Mouse (Mus musculus) hindbrain, embryonic 10.5 days (tissue): Measurements from ENCODE around the gene Haus8. TPM values are rescaled to one million over a fixed set of nuclear protein-coding genes. Genes with fewer than 3 reads are reported as not detected.

ENCODE experiments used
- polyA plus RNA-seq: library from polyadenylated mRNA; unstranded; fragments of >200 nt; fragmentation: Nextera tagmentation; extraction: Ambion mirVana; gene quantifications from 2 replicates; pipeline ENCODE4 v1.2.1, GENCODE M21; 2016

The Haus8 gene
- polyA plus RNA-seq, 1 experiment from 2014 or later: 61.9 TPM

Other genes with a start within 250 kb of the Haus8 start
- gene Myo9b, start 220 bp downstream of the Haus8 start, polyA plus RNA-seq: 24.1 and 25.4 TPM in 2 replicates
- gene Use1, start 93.9 kb upstream of the Haus8 start, polyA plus RNA-seq: 74.4 and 84.6 TPM in 2 replicates
- gene Ocel1, start 98.4 kb upstream of the Haus8 start, polyA plus RNA-seq: 7.5 and 8.1 TPM in 2 replicates
- 125 and 139 TPM in 2 replicates for gene Nr2f6, start 109.0 kb upstream of the Haus8 start, polyA plus RNA-seq
- gene Ushbp1, start 122.9 kb upstream of the Haus8 start, polyA plus RNA-seq: 5.8 and 7.2 TPM in 2 replicates
- 112 and 121 TPM in 2 replicates for gene Babam1, start 123.9 kb upstream of the Haus8 start, polyA plus RNA-seq
- gene Ankle1, start 133.1 kb upstream of the Haus8 start, polyA plus RNA-seq: 35.2 and 56.1 TPM in 2 replicates
- 76.3 and 88.4 TPM in 2 replicates for gene Abhd8, start 190.7 kb upstream of the Haus8 start, polyA plus RNA-seq
- gene Mrpl34, start 192.0 kb upstream of the Haus8 start, polyA plus RNA-seq: 221 and 249 TPM in 2 replicates
- 147 and 169 TPM in 2 replicates for gene Dda1, start 196.3 kb upstream of the Haus8 start, polyA plus RNA-seq
- gene Ano8, start 213.0 kb upstream of the Haus8 start, polyA plus RNA-seq: 3.3 and 6.8 TPM in 2 replicates
- gene Gtpbp3, start 215.2 kb upstream of the Haus8 start, polyA plus RNA-seq: 18.2 and 22.5 TPM in 2 replicates
- 50.2 and 52.7 TPM in 2 replicates for gene Plvap, start 238.8 kb upstream of the Haus8 start, polyA plus RNA-seq